Mouse (Mus musculus): ENCODE data around the gene Bod1. TPM values are rescaled to one million over a fixed set of nuclear protein-coding genes. Genes with fewer than 3 reads are reported as not detected.

Bod1 gene
- total and polyA plus RNA-seq, 3 experiments: 105 to 140 (median 125) TPM

GRCm38 (mm10) chr11:31707771-31708170 lies 36.1 kb upstream of the Bod1 start:
- no peak for DNase-seq
- Histone ChIP-seq H3K9ac (ENCODE audit: low read depth, low read length) (no peak overlapping the region), H3K36me3 (ENCODE audit: control insufficient read depth, insufficient read depth, low read length) (no peaks in the 10 kb centered on the region), H3K27me3 (ENCODE audit: control insufficient read depth, insufficient read depth, low read length) (no peaks in the 10 kb centered on the region), H3K27ac (no peak overlapping the region), H3K4me1 (ENCODE audit: control insufficient read depth, insufficient read depth, low read length) (peaks cover 2% of the 10 kb centered on the region; the same call in 1 of the 2 replicates), H3K4me3 (no peak overlapping the region), H3K79me2 (replicated peaks; ENCODE audit: control insufficient read depth, insufficient read depth, low read length) (no peaks in the 10 kb centered on the region)
- intact Hi-C loops (cut with DNase I): no loop called here
- TF ChIP-seq CTCF (IDR thresholded peaks at IDR 0.05): no peak

DNA sequence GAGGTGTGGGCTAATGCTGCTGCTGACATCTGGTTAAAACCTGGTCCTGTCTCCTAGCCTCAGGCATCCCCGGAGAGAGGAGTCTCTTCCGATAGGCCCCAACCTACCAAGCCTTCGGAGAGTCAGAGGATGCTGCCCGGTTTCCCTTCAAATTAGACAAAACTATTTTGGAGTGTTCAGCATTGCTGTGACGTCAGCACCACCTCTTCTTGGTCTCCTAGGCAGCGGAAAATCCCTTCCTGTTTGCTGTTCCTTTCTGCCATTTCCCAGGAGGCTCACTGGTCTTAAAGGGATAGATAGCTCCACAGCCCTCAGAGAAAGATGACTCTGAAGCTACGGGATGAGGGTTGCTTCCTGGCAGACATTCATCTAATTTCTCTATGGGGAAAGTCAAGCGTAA lies 31.5 kb upstream of the Bod1 start:
- intact Hi-C loops (cut with DNase I): no loop called here
- Histone ChIP-seq H3K27me3 (ENCODE audit: control insufficient read depth, insufficient read depth, low read length) (no peaks in the 10 kb centered on the region), H3K4me3 (no peak overlapping the region), H3K27ac (no peak overlapping the region), H3K4me1 (ENCODE audit: control insufficient read depth, insufficient read depth, low read length) (no peaks in the 10 kb centered on the region), H3K79me2 (replicated peaks; ENCODE audit: control insufficient read depth, insufficient read depth, low read length) (no peaks in the 10 kb centered on the region), H3K9ac (ENCODE audit: low read depth, low read length) (no peak overlapping the region), H3K36me3 (ENCODE audit: control insufficient read depth, insufficient read depth, low read length) (no peaks in the 10 kb centered on the region)
- DNase-seq: peak in 1 of 2 experiments; percentile 39
- 55% methylated on average over 8 of the region's 8 CpGs for WGBS
- no peak for TF ChIP-seq POLR2A (IDR thresholded peaks at IDR 0.05; ENCODE audit: insufficient read depth, low read depth, low read length)
- no peak for TF ChIP-seq EP300 (IDR thresholded peaks at IDR 0.05; ENCODE audit: insufficient read depth, low read depth, low read length)
- TF ChIP-seq CTCF (IDR thresholded peaks at IDR 0.05): no peak

DNA sequence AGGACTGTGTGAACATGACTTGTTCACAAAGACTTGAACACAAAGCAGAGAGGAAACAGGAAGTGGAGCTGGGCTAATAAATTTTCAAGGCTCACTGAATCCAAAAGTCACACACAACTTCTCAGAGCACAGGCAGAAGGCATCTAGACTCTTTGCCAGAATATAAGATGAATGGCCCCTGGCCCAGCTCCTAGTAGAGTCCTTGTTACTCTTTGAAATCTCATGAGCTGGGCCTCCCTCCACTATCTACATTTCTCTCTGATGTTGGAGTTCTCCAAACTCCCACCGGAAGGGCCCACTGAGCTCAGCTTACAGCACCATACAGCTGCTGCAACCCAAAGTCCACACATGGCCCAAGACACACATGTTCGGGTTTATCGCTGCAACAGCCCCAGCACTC lies 30.2 kb upstream of the Bod1 start:
- TF ChIP-seq POLR2A (IDR thresholded peaks at IDR 0.05; ENCODE audit: insufficient read depth, low read depth, low read length): no peak
- no peak for TF ChIP-seq CTCF (IDR thresholded peaks at IDR 0.05)
- no peak for TF ChIP-seq EP300 (IDR thresholded peaks at IDR 0.05; ENCODE audit: insufficient read depth, low read depth, low read length)
- no peak overlapping the region for H3K27ac ChIP-seq
- H3K79me2 ChIP-seq (replicated peaks; ENCODE audit: control insufficient read depth, insufficient read depth, low read length): no peaks in the 10 kb centered on the region
- no peak for DNase-seq
- H3K27me3 ChIP-seq (ENCODE audit: control insufficient read depth, insufficient read depth, low read length): no peaks in the 10 kb centered on the region
- no peaks in the 10 kb centered on the region for H3K36me3 ChIP-seq (ENCODE audit: control insufficient read depth, insufficient read depth, low read length)
- H3K4me3 ChIP-seq: no peak overlapping the region
- intact Hi-C loops (cut with DNase I): no loop called here
- H3K9ac ChIP-seq (ENCODE audit: low read depth, low read length): no peak overlapping the region
- 78% methylated on average over 3 of the region's 3 CpGs for WGBS
- no peaks in the 10 kb centered on the region for H3K4me1 ChIP-seq (ENCODE audit: control insufficient read depth, insufficient read depth, low read length)

GRCm38 (mm10) chr11:31699502-31699901 lies 27.8 kb upstream of the Bod1 start:
- WGBS: 47% methylated on average over 3 of the region's 3 CpGs
- no peak overlapping the region for H3K9ac ChIP-seq (ENCODE audit: low read depth, low read length)
- H3K4me3 ChIP-seq: no peak overlapping the region
- no peaks in the 10 kb centered on the region for H3K27me3 ChIP-seq (ENCODE audit: control insufficient read depth, insufficient read depth, low read length)
- TF ChIP-seq EP300 (IDR thresholded peaks at IDR 0.05; ENCODE audit: insufficient read depth, low read depth, low read length): no peak
- no peak for TF ChIP-seq POLR2A (IDR thresholded peaks at IDR 0.05; ENCODE audit: insufficient read depth, low read depth, low read length)
- TF ChIP-seq CTCF (IDR thresholded peaks at IDR 0.05): no peak
- H3K36me3 ChIP-seq (ENCODE audit: control insufficient read depth, insufficient read depth, low read length): no peaks in the 10 kb centered on the region
- intact Hi-C loops (cut with DNase I): no loop called here
- no peak for DNase-seq
- H3K79me2 ChIP-seq (replicated peaks; ENCODE audit: control insufficient read depth, insufficient read depth, low read length): no peaks in the 10 kb centered on the region
- H3K4me1 ChIP-seq (ENCODE audit: control insufficient read depth, insufficient read depth, low read length): no peaks in the 10 kb centered on the region
- no peak overlapping the region for H3K27ac ChIP-seq

GRCm38 (mm10) chr11:31694801-31695200 lies 23.1 kb upstream of the Bod1 start:
- TF ChIP-seq POLR2A (IDR thresholded peaks at IDR 0.05; ENCODE audit: insufficient read depth, low read depth, low read length): no peak
- no peak for TF ChIP-seq EP300 (IDR thresholded peaks at IDR 0.05; ENCODE audit: insufficient read depth, low read depth, low read length)
- TF ChIP-seq CTCF (IDR thresholded peaks at IDR 0.05): no peak
- Histone ChIP-seq H3K27ac (no peak overlapping the region), H3K9ac (ENCODE audit: low read depth, low read length) (no peak overlapping the region), H3K36me3 (ENCODE audit: control insufficient read depth, insufficient read depth, low read length) (no peaks in the 10 kb centered on the region), H3K27me3 (ENCODE audit: control insufficient read depth, insufficient read depth, low read length) (no peaks in the 10 kb centered on the region), H3K79me2 (replicated peaks; ENCODE audit: control insufficient read depth, insufficient read depth, low read length) (no peaks in the 10 kb centered on the region), H3K4me3 (no peak overlapping the region), H3K4me1 (ENCODE audit: control insufficient read depth, insufficient read depth, low read length) (no peaks in the 10 kb centered on the region)
- no peak for DNase-seq
- 74% methylated on average over 4 of the region's 4 CpGs for WGBS
- intact Hi-C loops (cut with DNase I): no loop called here

GRCm38 (mm10) chr11:31694109-31694508 lies 22.4 kb upstream of the Bod1 start:
- Histone ChIP-seq H3K9ac (ENCODE audit: low read depth, low read length) (no peak overlapping the region), H3K4me1 (ENCODE audit: control insufficient read depth, insufficient read depth, low read length) (no peaks in the 10 kb centered on the region), H3K27me3 (ENCODE audit: control insufficient read depth, insufficient read depth, low read length) (no peaks in the 10 kb centered on the region), H3K27ac (no peak overlapping the region), H3K36me3 (ENCODE audit: control insufficient read depth, insufficient read depth, low read length) (no peaks in the 10 kb centered on the region), H3K79me2 (replicated peaks; ENCODE audit: control insufficient read depth, insufficient read depth, low read length) (no peaks in the 10 kb centered on the region), H3K4me3 (no peak overlapping the region)
- no peak for DNase-seq
- intact Hi-C loops (cut with DNase I): no loop called here
- WGBS: 96% methylated on average over 1 of the region's 1 CpGs
- TF ChIP-seq CTCF (IDR thresholded peaks at IDR 0.05) (peak; percentile 57), POLR2A (IDR thresholded peaks at IDR 0.05; ENCODE audit: insufficient read depth, low read depth, low read length) (no peak), EP300 (IDR thresholded peaks at IDR 0.05; ENCODE audit: insufficient read depth, low read depth, low read length) (no peak)
